Mouse (Mus musculus): Measurements from ENCODE around the gene Fam25c. TPM values are rescaled to one million over a fixed set of nuclear protein-coding genes. Genes with fewer than 3 reads are reported as not detected.

The Fam25c gene
- total and polyA plus RNA-seq, 2 experiments = 56.3 to 74.3 TPM

GRCm38 (mm10) chr14:34348301-34348700 lies 6.9 kb downstream of the Fam25c start:
- Histone ChIP-seq H3K4me1 (ENCODE audit: control insufficient read depth, insufficient read depth, low read length) (peaks cover 43% of the 10 kb centered on the region), H3K36me3 (ENCODE audit: control insufficient read depth, insufficient read depth, low read length) (peaks cover 9% of the 10 kb centered on the region), H3K79me2 (ENCODE audit: control insufficient read depth, insufficient read depth, low read length) (no peaks in the 10 kb centered on the region), H3K27ac (replicated peaks; ENCODE audit: insufficient read depth, low read depth, low read length) (peak overlapping the region; percentile 89), H3K9ac (ENCODE audit: low read depth, low read length) (peak overlapping the region; percentile 14), H3K4me3 (ENCODE audit: insufficient read depth, low read depth, low read length) (no peak overlapping the region), H3K27me3 (ENCODE audit: control insufficient read depth, insufficient read depth, low read length) (no peaks in the 10 kb centered on the region)
- no peak for TF ChIP-seq POLR2A (IDR thresholded peaks at IDR 0.05; ENCODE audit: extremely low read depth, insufficient read depth, low read length)
- WGBS = 17% methylated on average over 7 of the region's 7 CpGs
- DNase-seq (ENCODE audit: extremely low read depth, low read depth, low spot score) = peak; percentile 91

DNA sequence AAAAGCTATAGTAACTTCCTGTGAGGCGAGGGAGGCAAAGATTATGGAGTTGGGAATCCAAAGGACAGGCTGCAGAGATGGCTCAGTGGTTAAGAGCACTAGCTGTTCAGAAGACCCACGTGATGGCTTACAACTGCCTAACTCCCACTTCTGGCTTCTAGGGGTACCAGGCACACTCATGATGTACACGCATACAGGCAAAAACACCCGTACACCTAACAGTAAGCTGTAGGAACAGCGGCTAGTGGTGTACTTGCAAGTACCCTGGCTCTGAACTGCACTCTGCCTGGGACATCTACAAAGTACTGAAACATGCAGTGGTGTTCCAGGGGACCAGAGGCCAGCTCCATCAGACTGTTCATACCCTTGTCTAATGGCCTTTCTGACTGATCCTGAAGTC lies 8.1 kb downstream of the Fam25c start:
- H3K4me1 ChIP-seq (ENCODE audit: control insufficient read depth, insufficient read depth, low read length) = peaks cover 37% of the 10 kb centered on the region
- H3K79me2 ChIP-seq (ENCODE audit: control insufficient read depth, insufficient read depth, low read length) = no peaks in the 10 kb centered on the region
- H3K36me3 ChIP-seq (ENCODE audit: control insufficient read depth, insufficient read depth, low read length) = peaks cover 21% of the 10 kb centered on the region
- TF ChIP-seq POLR2A (IDR thresholded peaks at IDR 0.05; ENCODE audit: extremely low read depth, insufficient read depth, low read length) (no peak), CTCF (IDR thresholded peaks at IDR 0.05; ENCODE audit: low read depth, low read length) (no peak)
- DNase-seq (ENCODE audit: extremely low read depth, low read depth, low spot score) = peak; percentile 61
- H3K4me3 ChIP-seq (ENCODE audit: insufficient read depth, low read depth, low read length) = no peak overlapping the region
- 0 out of 2 replicates have a peak overlapping the region, but pooled peaks have one; percentile 4 for H3K9ac ChIP-seq (ENCODE audit: low read depth, low read length)
- 65% methylated on average over 5 of the region's 5 CpGs for WGBS
- no peaks in the 10 kb centered on the region for H3K27me3 ChIP-seq (ENCODE audit: control insufficient read depth, insufficient read depth, low read length)
- H3K27ac ChIP-seq (replicated peaks; ENCODE audit: insufficient read depth, low read depth, low read length) = peak overlapping the region; percentile 89

- Histone ChIP-seq H3K36me3 (ENCODE audit: control insufficient read depth, insufficient read depth, low read length) (peaks cover 31% of the 10 kb centered on the region), H3K79me2 (ENCODE audit: control insufficient read depth, insufficient read depth, low read length) (no peaks in the 10 kb centered on the region), H3K4me3 (ENCODE audit: insufficient read depth, low read depth, low read length) (no peak overlapping the region), H3K27me3 (ENCODE audit: control insufficient read depth, insufficient read depth, low read length) (no peaks in the 10 kb centered on the region), H3K4me1 (ENCODE audit: control insufficient read depth, insufficient read depth, low read length) (peaks cover 34% of the 10 kb centered on the region), H3K9ac (ENCODE audit: low read depth, low read length) (peak overlapping the region; percentile 20; the same call in 1 of the 2 replicates), H3K27ac (replicated peaks; ENCODE audit: insufficient read depth, low read depth, low read length) (peak overlapping the region; percentile 56)
- WGBS = 30% methylated on average over 12 of the region's 12 CpGs
- DNase-seq (ENCODE audit: extremely low read depth, low read depth, low spot score) = peak; percentile 84
- TF ChIP-seq CTCF (IDR thresholded peaks at IDR 0.05; ENCODE audit: low read depth, low read length) (peak; percentile 51), POLR2A (IDR thresholded peaks at IDR 0.05; ENCODE audit: extremely low read depth, insufficient read depth, low read length) (no peak)
Observed at GRCm38 (mm10) chr14:34345771-34346566, 9.3 kb downstream of the Fam25c start.

GRCm38 (mm10) chr14:34344361-34344760 lies 10.9 kb downstream of the Fam25c start:
- WGBS = 55% methylated on average over 5 of the region's 5 CpGs

DNA sequence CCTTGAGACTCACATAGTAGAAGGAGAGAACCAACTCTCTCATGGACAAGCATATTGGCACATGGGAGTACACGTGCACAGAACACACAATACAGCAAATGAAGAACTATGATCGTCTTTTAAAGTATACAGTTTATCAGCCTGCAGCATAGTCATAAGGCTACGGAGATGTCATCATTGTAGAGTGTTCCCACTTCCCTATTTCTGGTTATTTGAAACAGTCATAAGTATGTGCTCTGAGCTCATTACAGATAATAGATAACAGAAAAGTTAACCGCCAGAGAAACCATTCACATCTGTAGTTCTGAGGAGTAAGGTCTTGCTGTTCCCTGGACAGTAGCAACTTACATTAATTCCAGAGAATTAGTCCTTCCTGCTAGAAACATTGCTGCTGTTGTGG lies 12.2 kb downstream of the Fam25c start:
- no peak for DNase-seq (ENCODE audit: extremely low read depth, low read depth, low spot score)
- Histone ChIP-seq H3K27me3 (ENCODE audit: control insufficient read depth, insufficient read depth, low read length) (no peaks in the 10 kb centered on the region), H3K9ac (ENCODE audit: low read depth, low read length) (no peak overlapping the region), H3K4me3 (ENCODE audit: insufficient read depth, low read depth, low read length) (no peak overlapping the region), H3K27ac (replicated peaks; ENCODE audit: insufficient read depth, low read depth, low read length) (no peak overlapping the region), H3K4me1 (ENCODE audit: control insufficient read depth, insufficient read depth, low read length) (peaks cover 21% of the 10 kb centered on the region), H3K79me2 (ENCODE audit: control insufficient read depth, insufficient read depth, low read length) (no peaks in the 10 kb centered on the region), H3K36me3 (ENCODE audit: control insufficient read depth, insufficient read depth, low read length) (peaks cover 54% of the 10 kb centered on the region)
- 58% methylated on average over 4 of the region's 4 CpGs for whole genome bisulfite sequencing
- TF ChIP-seq CTCF (IDR thresholded peaks at IDR 0.05; ENCODE audit: low read depth, low read length) (no peak), POLR2A (IDR thresholded peaks at IDR 0.05; ENCODE audit: extremely low read depth, insufficient read depth, low read length) (no peak)

More at GRCm38 (mm10) chr14:34344361-34344760, 10.9 kb downstream of the Fam25c start:
- Histone ChIP-seq H3K4me1 (ENCODE audit: control insufficient read depth, insufficient read depth, low read length) (peaks cover 26% of the 10 kb centered on the region), H3K27ac (replicated peaks; ENCODE audit: insufficient read depth, low read depth, low read length) (0 out of 2 replicates have a peak overlapping the region, but pooled peaks have one; percentile 3), H3K36me3 (ENCODE audit: control insufficient read depth, insufficient read depth, low read length) (peaks cover 44% of the 10 kb centered on the region), H3K79me2 (ENCODE audit: control insufficient read depth, insufficient read depth, low read length) (no peaks in the 10 kb centered on the region), H3K27me3 (ENCODE audit: control insufficient read depth, insufficient read depth, low read length) (no peaks in the 10 kb centered on the region), H3K4me3 (ENCODE audit: insufficient read depth, low read depth, low read length) (no peak overlapping the region), H3K9ac (ENCODE audit: low read depth, low read length) (no peak overlapping the region)
- TF ChIP-seq POLR2A (IDR thresholded peaks at IDR 0.05; ENCODE audit: extremely low read depth, insufficient read depth, low read length) (no peak), CTCF (IDR thresholded peaks at IDR 0.05; ENCODE audit: low read depth, low read length) (no peak)
- DNase-seq (ENCODE audit: extremely low read depth, low read depth, low spot score) = no peak

DNA sequence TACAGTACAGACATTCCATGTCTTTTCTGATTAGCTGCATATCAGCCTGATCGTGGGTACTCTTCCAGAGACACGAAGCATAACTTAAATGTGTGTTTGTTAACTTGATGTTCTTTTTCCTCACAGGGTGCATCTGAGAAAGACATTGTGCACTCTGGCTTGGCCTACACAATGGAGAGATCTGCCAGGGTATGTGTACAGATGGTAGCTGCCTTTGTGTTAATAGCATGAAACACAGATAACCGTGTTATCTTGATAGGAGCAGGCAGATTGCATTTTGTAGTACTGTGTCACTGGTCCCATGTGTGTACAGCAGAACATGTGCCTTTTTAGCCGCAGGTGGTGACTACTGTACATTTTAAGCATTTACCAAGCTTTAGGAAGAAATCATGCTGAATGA lies 13.2 kb downstream of the Fam25c start:
- Histone ChIP-seq H3K4me1 (ENCODE audit: control insufficient read depth, insufficient read depth, low read length) (peaks cover 10% of the 10 kb centered on the region), H3K79me2 (ENCODE audit: control insufficient read depth, insufficient read depth, low read length) (no peaks in the 10 kb centered on the region), H3K27me3 (ENCODE audit: control insufficient read depth, insufficient read depth, low read length) (no peaks in the 10 kb centered on the region), H3K9ac (ENCODE audit: low read depth, low read length) (no peak overlapping the region), H3K36me3 (ENCODE audit: control insufficient read depth, insufficient read depth, low read length) (peaks cover 63% of the 10 kb centered on the region), H3K27ac (replicated peaks; ENCODE audit: insufficient read depth, low read depth, low read length) (no peak overlapping the region), H3K4me3 (ENCODE audit: insufficient read depth, low read depth, low read length) (no peak overlapping the region)
- 60% methylated on average over 4 of the region's 4 CpGs for WGBS
- no peak for DNase-seq (ENCODE audit: extremely low read depth, low read depth, low spot score)
- TF ChIP-seq CTCF (IDR thresholded peaks at IDR 0.05; ENCODE audit: low read depth, low read length) = no peak
- no peak for TF ChIP-seq POLR2A (IDR thresholded peaks at IDR 0.05; ENCODE audit: extremely low read depth, insufficient read depth, low read length)

Data from liver, adult 2 months (tissue).